Mouse (Mus musculus): ENCODE data around the gene Tmem79. TPM values are rescaled to one million over a fixed set of nuclear protein-coding genes. Genes with fewer than 3 reads are reported as not detected.
"Not testable (repeated sequence)": the region's sequence is repeated elsewhere in the genome, so short reads cannot be mapped to it uniquely, and the experiment has no call there.

Gene Tmem79
- 1.6 TPM in 2 replicates for polyA plus RNA-seq (2015; fragmentation: Nextera tagmentation; extraction: Ambion mirVana)

DNA sequence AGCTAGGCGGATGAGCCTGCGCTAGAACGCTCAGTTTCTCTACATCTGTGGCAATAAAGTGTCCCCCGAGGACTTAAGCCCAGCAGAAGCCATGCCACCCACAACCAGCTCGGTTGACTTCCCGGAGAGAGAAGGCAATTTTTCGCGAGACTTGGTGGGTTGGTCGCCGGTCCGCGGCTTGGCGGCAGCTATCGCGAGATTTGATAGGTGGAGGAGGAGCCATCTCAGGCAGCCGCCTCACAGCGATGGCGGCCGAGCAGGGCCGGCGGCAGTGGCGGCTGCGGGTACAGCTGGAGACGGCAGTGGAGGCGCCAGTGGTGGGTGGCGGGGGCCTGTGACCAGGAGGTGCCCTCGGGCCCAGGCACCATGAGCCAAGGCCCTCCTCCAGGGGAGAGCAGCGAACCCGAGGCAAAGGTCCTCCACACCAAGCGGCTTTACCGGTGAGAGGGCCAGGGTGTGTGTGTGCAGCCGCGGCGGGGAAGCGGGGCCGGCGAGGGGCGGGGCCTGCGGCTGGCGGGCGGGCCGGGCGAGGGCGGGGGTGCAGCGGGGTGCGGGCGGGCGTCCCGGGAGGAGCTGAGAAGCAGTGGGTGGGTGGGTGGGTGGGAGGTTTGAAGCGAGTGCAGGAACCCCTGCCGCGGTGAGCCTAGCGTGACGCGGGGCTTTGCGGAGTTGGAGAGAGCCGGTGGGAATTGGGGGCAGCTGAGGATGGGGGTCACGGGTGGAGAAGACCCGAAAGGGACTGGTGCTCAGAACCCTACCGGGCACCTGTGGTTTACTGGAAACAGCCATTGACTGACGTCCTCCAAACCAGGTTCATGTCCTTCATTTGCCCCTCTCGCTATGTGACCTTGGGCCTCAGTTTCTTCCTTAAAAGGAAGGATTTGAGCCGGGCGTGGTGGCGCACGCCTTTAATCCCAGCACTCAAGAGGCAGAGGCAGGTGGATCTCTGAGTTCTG is at the start of gene Tmem79, which contains the start of gene Smg5:
TSS of gene Tmem79 (minus strand) at position 91 of the 956 bp plus-strand sequence.
TSS of gene Smg5 (plus strand) at position 203 of the 956 bp plus-strand sequence.
- 2% methylated on average over 51 of the region's 66 CpGs for WGBS
- ATAC-seq (ENCODE audit: extremely low read depth, insufficient number of reproducible peaks, low FRiP score, low TSS enrichment), result peak; percentile 80
- peak within 1 kb of the TSS; percentile 92 for H3K9ac ChIP-seq

DNA sequence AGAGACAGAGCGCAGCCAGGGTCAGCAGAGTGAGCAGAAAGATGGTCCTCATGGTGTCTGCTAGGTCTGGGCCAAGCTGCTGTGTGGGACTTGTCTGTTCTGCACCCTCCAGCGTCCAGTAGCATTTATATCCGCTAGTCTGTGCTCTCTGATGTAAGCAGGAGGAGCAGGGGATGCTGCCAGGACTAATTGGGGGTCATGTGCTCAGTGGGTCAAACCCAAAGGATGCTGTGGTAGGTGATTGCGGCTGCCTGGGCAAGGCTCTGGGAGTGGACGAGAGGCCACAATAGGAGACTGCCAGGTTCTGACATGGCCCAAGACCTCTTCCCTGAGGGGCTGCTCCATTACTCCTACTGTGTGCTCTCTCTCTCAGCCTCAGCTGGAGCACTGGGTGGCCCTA is 48.4 kb upstream of the Tmem79 start, which contains the start of gene Bglap:
TSS of gene Bglap (minus strand) at position 101 of the 400 bp plus-strand sequence.
- Histone ChIP-seq H3K4me2 (no peak within 1 kb of the TSS), H3K4me3 (no peak within 1 kb of the TSS), H3K36me3 (no peaks in the 10 kb centered on the region), H3K4me1 (peaks cover 3% of the 10 kb centered on the region; the same call in 1 of the 2 replicates), H3K9ac (no peak within 1 kb of the TSS), H3K9me3 (no peaks in the 10 kb centered on the region), H3K27me3 (replicated peaks) (no peaks in the 10 kb centered on the region), H3K27ac (replicated peaks) (no peak within 1 kb of the TSS)
- 66% methylated on average over 5 of the region's 5 CpGs for WGBS
- ATAC-seq (ENCODE audit: extremely low read depth, insufficient number of reproducible peaks, low FRiP score, low TSS enrichment), result no peak

More for the DNA sequence above, at the start of gene Tmem79, which contains the start of gene Smg5:
- H3K4me2 ChIP-seq, result peak within 1 kb of the TSS; percentile 75
- peak within 1 kb of the TSS; percentile 96 for H3K27ac ChIP-seq (replicated peaks)
- peaks cover 46% of the 10 kb centered on the region for H3K4me1 ChIP-seq
- H3K9me3 ChIP-seq, result no peaks in the 10 kb centered on the region
- H3K4me3 ChIP-seq, result peak within 1 kb of the TSS; percentile 73
- no peaks in the 10 kb centered on the region; the same call in 1 of the 2 replicates for H3K27me3 ChIP-seq (replicated peaks)
- H3K36me3 ChIP-seq, result peaks cover 7% of the 10 kb centered on the region

GRCm38 (mm10) chr3:88382383-88382782 is 46.4 kb upstream of the Tmem79 start:
- peak overlapping the region; percentile 65; the same call in 1 of the 2 replicates for H3K4me2 ChIP-seq
- not testable (repeated sequence) for H3K4me3 ChIP-seq; H3K27ac ChIP-seq (replicated peaks); H3K36me3 ChIP-seq; H3K4me1 ChIP-seq; H3K9me3 ChIP-seq; H3K27me3 ChIP-seq (replicated peaks); H3K9ac ChIP-seq
- WGBS, result 35% methylated on average over 2 of the region's 7 CpGs
- 0 out of 2 replicates have a peak, but pooled peaks have one; percentile 12 for ATAC-seq (ENCODE audit: extremely low read depth, insufficient number of reproducible peaks, low FRiP score, low TSS enrichment)

- H3K27me3 ChIP-seq (replicated peaks); H3K9me3 ChIP-seq; H3K4me1 ChIP-seq; H3K27ac ChIP-seq (replicated peaks); ATAC-seq (ENCODE audit: extremely low read depth, insufficient number of reproducible peaks, low FRiP score, low TSS enrichment); H3K36me3 ChIP-seq: not testable (repeated sequence)
- Histone ChIP-seq H3K9ac (0 out of 2 replicates have a peak overlapping the region, but pooled peaks have one; percentile 44), H3K4me3 (peak overlapping the region; percentile 26; the same call in 1 of the 2 replicates), H3K4me2 (peak overlapping the region; percentile 65)
- 10% methylated on average over 20 of the region's 22 CpGs for WGBS
Observed at GRCm38 (mm10) chr3:88381389-88382315, 45.7 kb upstream of the Tmem79 start.

GRCm38 (mm10) chr3:88378599-88378998 is 42.7 kb upstream of the Tmem79 start, which contains the start of gene Bglap2:
Gene Bglap2 (minus strand): TSS chr3:88378699.
- H3K4me2 ChIP-seq; H3K27me3 ChIP-seq (replicated peaks); H3K27ac ChIP-seq (replicated peaks); H3K9ac ChIP-seq; H3K36me3 ChIP-seq; ATAC-seq (ENCODE audit: extremely low read depth, insufficient number of reproducible peaks, low FRiP score, low TSS enrichment); H3K9me3 ChIP-seq; H3K4me3 ChIP-seq: not testable (repeated sequence)
- WGBS, result 67% methylated on average over 5 of the region's 5 CpGs
- peaks cover 10% of the 10 kb centered on the region; the same call in 1 of the 2 replicates for H3K4me1 ChIP-seq

- ATAC-seq (ENCODE audit: extremely low read depth, insufficient number of reproducible peaks, low FRiP score, low TSS enrichment); H3K27me3 ChIP-seq (replicated peaks); H3K9ac ChIP-seq; H3K4me1 ChIP-seq; H3K27ac ChIP-seq (replicated peaks); H3K9me3 ChIP-seq; H3K36me3 ChIP-seq: not testable (repeated sequence)
- WGBS, result 25% methylated on average over 5 of the region's 7 CpGs
- Histone ChIP-seq H3K4me3 (peak overlapping the region; percentile 25), H3K4me2 (peak overlapping the region; percentile 62)
Observed at GRCm38 (mm10) chr3:88376644-88377043, 40.7 kb upstream of the Tmem79 start.

DNA sequence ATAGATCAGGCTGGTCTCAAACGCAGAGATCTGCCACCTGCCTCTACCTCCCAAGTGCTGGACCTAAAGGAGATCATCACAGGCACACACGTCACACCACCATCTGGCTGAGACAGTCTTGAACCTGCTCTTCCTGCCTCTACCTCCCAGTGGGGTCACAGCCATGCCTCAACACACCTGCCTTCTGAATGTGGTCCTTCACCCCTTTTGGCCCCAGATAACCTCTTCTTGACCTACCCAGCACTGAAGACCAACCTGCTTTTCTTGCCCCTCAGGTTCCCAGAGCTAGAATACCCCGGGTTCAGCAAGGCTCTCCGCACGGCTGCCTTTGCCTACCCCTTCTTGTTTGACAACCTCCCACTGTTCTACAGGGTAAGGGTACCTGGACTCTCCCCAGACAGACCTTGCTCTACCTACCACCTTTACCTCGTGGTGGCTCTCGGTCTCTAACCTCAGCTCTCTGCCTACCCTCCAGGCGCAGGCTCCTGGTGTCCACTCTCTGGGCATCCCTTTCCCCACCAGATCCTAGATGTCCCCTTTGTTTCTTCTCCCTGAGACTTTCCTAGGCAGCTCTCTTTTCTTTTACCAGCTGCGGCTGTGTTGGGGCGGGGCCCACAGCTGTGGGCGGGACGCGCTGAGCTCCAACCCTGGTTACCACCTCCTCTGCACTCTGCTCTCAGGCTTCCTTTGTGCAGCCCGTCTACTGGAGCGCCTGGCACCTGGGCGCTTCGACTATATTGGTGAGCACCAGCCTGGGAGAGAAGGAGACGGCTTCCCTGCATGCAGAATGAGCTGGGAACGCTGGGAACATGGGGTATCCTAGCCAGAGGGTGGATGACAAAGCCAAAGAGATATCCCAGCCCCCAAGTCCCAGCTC is 40.0 kb upstream of the Tmem79 start:
- H3K27ac ChIP-seq (replicated peaks); H3K27me3 ChIP-seq (replicated peaks): not testable (repeated sequence)
- peak overlapping the region; percentile 25 for H3K4me3 ChIP-seq

DNA sequence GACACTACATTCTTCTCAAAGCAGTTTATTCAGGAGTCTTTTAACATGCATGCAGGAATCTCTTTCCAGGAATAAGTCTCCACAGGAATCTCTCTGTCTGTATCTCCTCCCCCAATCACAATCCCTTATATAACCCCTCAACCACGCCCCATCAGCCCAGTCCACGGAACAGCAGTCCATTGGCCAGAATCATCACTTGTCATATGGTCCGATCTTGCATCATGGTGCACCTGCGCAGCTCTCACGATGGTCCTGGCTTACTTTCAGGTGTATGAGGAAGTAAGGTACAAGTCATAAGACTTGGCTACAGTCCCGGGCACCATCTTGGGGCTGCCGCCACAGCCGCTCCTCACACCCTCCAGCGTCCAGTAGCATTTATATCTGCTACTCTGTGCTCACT is 36.7 kb upstream of the Tmem79 start, which contains the start of gene Bglap3:
TSS of gene Bglap3 (minus strand) at position 101 of the 400 bp plus-strand sequence.
- not testable (repeated sequence) for H3K4me3 ChIP-seq, H3K4me2 ChIP-seq
- 84% methylated on average over 9 of the region's 9 CpGs for WGBS

More for the DNA sequence above, 40.0 kb upstream of the Tmem79 start:
- not testable (repeated sequence) for ATAC-seq (ENCODE audit: extremely low read depth, insufficient number of reproducible peaks, low FRiP score, low TSS enrichment); H3K9me3 ChIP-seq; H3K36me3 ChIP-seq; H3K4me1 ChIP-seq
- peak overlapping the region; percentile 62 for H3K4me2 ChIP-seq
- peak overlapping the region; percentile 67; the same call in 1 of the 2 replicates for H3K9ac ChIP-seq
- 15% methylated on average over 19 of the region's 19 CpGs for WGBS

DNA sequence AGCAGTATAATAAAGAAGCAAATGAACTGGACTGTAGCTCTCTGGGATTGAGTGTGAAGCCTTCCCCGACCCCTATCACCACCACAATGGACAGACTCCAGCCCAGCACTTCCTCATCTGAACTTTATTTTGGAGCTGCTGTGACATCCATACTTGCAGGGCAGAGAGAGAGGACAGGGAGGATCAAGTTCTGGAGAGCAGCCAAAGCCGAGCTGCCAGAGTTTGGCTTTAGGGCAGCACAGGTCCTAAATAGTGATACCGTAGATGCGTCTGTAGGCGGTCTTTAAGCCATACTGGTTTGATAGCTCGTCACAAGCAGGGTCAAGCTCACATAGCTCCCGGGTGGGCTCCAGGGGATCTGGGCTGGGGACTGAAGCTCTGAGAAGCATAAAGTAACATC is 32.6 kb upstream of the Tmem79 start:
- H3K36me3 ChIP-seq; H3K9me3 ChIP-seq; H3K27ac ChIP-seq (replicated peaks); H3K4me3 ChIP-seq; ATAC-seq (ENCODE audit: extremely low read depth, insufficient number of reproducible peaks, low FRiP score, low TSS enrichment); H3K9ac ChIP-seq; H3K4me2 ChIP-seq: not testable (repeated sequence)
- 66% methylated on average over 7 of the region's 7 CpGs for WGBS
- Histone ChIP-seq H3K4me1 (peaks cover 19% of the 10 kb centered on the region), H3K27me3 (replicated peaks) (peaks cover 24% of the 10 kb centered on the region)

More for the DNA sequence above, 36.7 kb upstream of the Tmem79 start, which contains the start of gene Bglap3:
- H3K4me1 ChIP-seq; H3K9ac ChIP-seq; H3K36me3 ChIP-seq; H3K27ac ChIP-seq (replicated peaks); ATAC-seq (ENCODE audit: extremely low read depth, insufficient number of reproducible peaks, low FRiP score, low TSS enrichment); H3K9me3 ChIP-seq; H3K27me3 ChIP-seq (replicated peaks): not testable (repeated sequence)

GRCm38 (mm10) chr3:88367517-88367916 is 31.6 kb upstream of the Tmem79 start:
- H3K4me2 ChIP-seq, result not testable (repeated sequence)

More at GRCm38 (mm10) chr3:88367517-88367916, 31.6 kb upstream of the Tmem79 start:
- H3K36me3 ChIP-seq; H3K4me3 ChIP-seq; H3K9ac ChIP-seq; H3K27ac ChIP-seq (replicated peaks); H3K9me3 ChIP-seq; ATAC-seq (ENCODE audit: extremely low read depth, insufficient number of reproducible peaks, low FRiP score, low TSS enrichment): not testable (repeated sequence)
- 33% methylated on average over 4 of the region's 7 CpGs for whole genome bisulfite sequencing
- H3K27me3 ChIP-seq (replicated peaks), result peaks cover 24% of the 10 kb centered on the region
- H3K4me1 ChIP-seq, result peaks cover 29% of the 10 kb centered on the region
